Comparison of ENCODE assay signal across 8 mouse cellular contexts in genomic region chr7:4684203-4684602, GRCm38 (mm10). TPM values are rescaled to one million over a fixed set of nuclear protein-coding genes. Genes with fewer than 3 reads are reported as not detected.
DNase-seq lines count a peak whose midpoint lies in the region; ATAC-seq and TF ChIP-seq lines count a peak whose summit lies in the region.

No protein-coding gene starts in this region.

- H3K27ac ChIP-seq in thymus, adult 2 months (ENCODE audit: control insufficient read depth, insufficient read depth, low read length): no peak overlapping the region
- H3K27ac ChIP-seq in liver, embryonic 11.5 days (ENCODE audit: low read depth, low read length): no peak overlapping the region

- peak overlapping the region; percentile 98 for H3K4me2 ChIP-seq in liver, embryonic 11.5 days

- DNase-seq in cerebellum, postnatal 14 days: peak; percentile 20 to 24
- DNase-seq in cerebellum, postnatal 25 days: no peak
- DNase-seq in thymus, adult 2 months: no peak
- DNase-seq in thymus, postnatal 25 days: no peak
- DNase-seq in liver, embryonic 11.5 days (ENCODE audit: low spot score): peak; percentile 41
- DNase-seq in thymus, postnatal 4 days: peak; percentile 46
- no peak for DNase-seq in urinary bladder, postnatal 10 days (ENCODE audit: low spot score)
- DNase-seq in urinary bladder, postnatal 14 days (ENCODE audit: low spot score): no peak

- H3K27me3 ChIP-seq in thymus, adult 2 months (ENCODE audit: control insufficient read depth, insufficient read depth, low read length): no peaks in the 10 kb centered on the region
- H3K27me3 ChIP-seq in liver, embryonic 11.5 days (replicated peaks; ENCODE audit: control insufficient read depth, insufficient read depth, low read length): no peaks in the 10 kb centered on the region

- 7% methylated on average over 13 of the region's 13 CpGs for WGBS in thymus, adult 2 months
- WGBS in liver, embryonic 11.5 days: 1% methylated on average over 13 of the region's 13 CpGs

- ATAC-seq in liver, embryonic 11.5 days (replicated peaks; ENCODE audit: low FRiP score): peak; percentile 2; the same call in 1 of the 2 replicates

- peaks cover 3% of the 10 kb centered on the region; the same call in 1 of the 2 replicates for H3K36me3 ChIP-seq in thymus, adult 2 months (ENCODE audit: control insufficient read depth, insufficient read depth, low read length)
- H3K36me3 ChIP-seq in liver, embryonic 11.5 days (ENCODE audit: control insufficient read depth, insufficient read depth, low read length): peaks cover 11% of the 10 kb centered on the region

- peak overlapping the region; percentile 73 for H3K9ac ChIP-seq in liver, embryonic 11.5 days (ENCODE audit: low read depth, low read length)

- peaks cover 8% of the 10 kb centered on the region for H3K4me1 ChIP-seq in thymus, adult 2 months (replicated peaks; ENCODE audit: control insufficient read depth, insufficient read depth, low read length)
- peaks cover 11% of the 10 kb centered on the region for H3K4me1 ChIP-seq in liver, embryonic 11.5 days (replicated peaks; ENCODE audit: control insufficient read depth, insufficient read depth, low read length)

- peak overlapping the region; percentile 68 for H3K4me3 ChIP-seq in thymus, adult 2 months (ENCODE audit: control insufficient read depth, insufficient read depth, low read length)
- peak overlapping the region; percentile 89 for H3K4me3 ChIP-seq in liver, embryonic 11.5 days (ENCODE audit: low read depth, low read length)

- TF ChIP-seq POLR2A in thymus, adult 2 months (IDR thresholded peaks at IDR 0.05; ENCODE audit: control insufficient read depth, extremely low read depth, insufficient read depth, low read length, poor library complexity): no peak

- no peak for TF ChIP-seq CTCF in thymus, adult 2 months (IDR thresholded peaks at IDR 0.05; ENCODE audit: borderline replicate concordance, control insufficient read depth, extremely low read depth, insufficient read depth, low read length, poor library complexity)

- H3K9me3 ChIP-seq in liver, embryonic 11.5 days (ENCODE audit: control insufficient read depth, low read length): no peaks in the 10 kb centered on the region

RNA-seq across cellular contexts. Expression of gene Hspbp1, which starts 0.7 kb away (rescaled TPM):
- 53.0 and 55.4 TPM in 2 replicates for polyA plus RNA-seq in thymus, adult 2 months (2012; rRNA removed)
- polyA plus RNA-seq in liver, embryonic 11.5 days (2014; fragmentation: Nextera tagmentation; extraction: Ambion mirVana): 132 and 137 TPM in 2 replicates

RNA-seq across cellular contexts. Expression of gene Brsk1, which starts 6.2 kb away (rescaled TPM):
- 0.71 and 0.84 TPM in 2 replicates for polyA plus RNA-seq in thymus, adult 2 months (2012; rRNA removed)
- polyA plus RNA-seq in liver, embryonic 11.5 days (2014; fragmentation: Nextera tagmentation; extraction: Ambion mirVana): 0.66 and 1.0 TPM in 2 replicates

RNA-seq across cellular contexts. Expression of gene Ppp6r1, which starts 25.4 kb away (rescaled TPM):
- polyA plus RNA-seq in thymus, adult 2 months (2012; rRNA removed): 419 and 475 TPM in 2 replicates
- polyA plus RNA-seq in liver, embryonic 11.5 days (2014; fragmentation: Nextera tagmentation; extraction: Ambion mirVana): 5.6 and 6.6 TPM in 2 replicates

RNA-seq across cellular contexts. Expression of gene Tmem150b, which starts 40.8 kb away (rescaled TPM):
- 2.2 and 3.7 TPM in 2 replicates for polyA plus RNA-seq in thymus, adult 2 months (2012; rRNA removed)
- polyA plus RNA-seq in liver, embryonic 11.5 days (2014; fragmentation: Nextera tagmentation; extraction: Ambion mirVana): 0.16 TPM in 1 of 2 replicates, not detected in the other

RNA-seq across cellular contexts. Expression of gene Tmem86b, which starts 53.0 kb away (rescaled TPM):
- polyA plus RNA-seq in thymus, adult 2 months (2012; rRNA removed): 103 and 113 TPM in 2 replicates
- polyA plus RNA-seq in liver, embryonic 11.5 days (2014; fragmentation: Nextera tagmentation; extraction: Ambion mirVana): 12.9 and 18.0 TPM in 2 replicates

Comparison
In these comparisons a context has a peak if more than half of its experiments do, and no peak if none do; other contexts are left out.
1. DNase-seq: peak in cerebellum, postnatal 14 days (2 of 2), liver, embryonic 11.5 days (single experiment) and thymus, postnatal 4 days (single experiment); none in cerebellum, postnatal 25 days (0 of 2), thymus, adult 2 months (single experiment), thymus, postnatal 25 days (single experiment), urinary bladder, postnatal 10 days (single experiment) and urinary bladder, postnatal 14 days (single experiment).
2. RNA of gene Ppp6r1, which starts 25.4 kb away (polyA plus RNA-seq): 419 to 475 TPM in thymus, adult 2 months; 5.6 to 6.6 TPM in liver, embryonic 11.5 days; every median in the first group is over 10 times any median in the second.